Mouse (Mus musculus): Measurements from ENCODE around the gene Qpct. TPM values are rescaled to one million over a fixed set of nuclear protein-coding genes. Genes with fewer than 3 reads are reported as not detected.

Gene Qpct
- polyA plus RNA-seq, 1 experiment from 2014 or later: 8.5 TPM

DNA sequence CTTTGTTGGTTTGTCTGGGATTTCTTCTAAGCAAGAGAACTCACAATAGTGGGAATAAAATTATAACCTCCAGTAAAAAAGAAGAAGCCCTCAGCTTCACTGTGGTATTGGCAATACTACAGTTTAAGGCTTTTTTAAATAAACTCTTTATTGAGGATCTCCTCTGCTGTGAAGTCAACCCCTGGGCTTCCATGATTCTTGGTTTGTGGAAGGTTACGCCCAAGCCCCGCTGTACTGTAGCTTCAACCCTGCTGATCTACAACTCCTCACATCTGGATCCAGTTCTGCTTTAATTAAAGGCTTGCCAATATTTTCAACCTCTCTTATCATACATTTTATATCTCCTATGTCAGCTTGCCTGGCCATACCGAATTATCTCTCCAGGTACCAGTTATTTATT, 68.6 kb downstream of the Qpct start:
- no peak overlapping the region for H3K27ac ChIP-seq (ENCODE audit: low read depth, low read length)
- no peaks in the 10 kb centered on the region for H3K4me1 ChIP-seq (ENCODE audit: control insufficient read depth, insufficient read depth, low read length)
- WGBS: 79% methylated on average over 3 of the region's 3 CpGs
- H3K27me3 ChIP-seq (ENCODE audit: control insufficient read depth, insufficient read depth, low read length): no peaks in the 10 kb centered on the region
- DNase-seq (ENCODE audit: low spot score, missing footprints) (no peak), ATAC-seq (ENCODE audit: low FRiP score) (no peak)
- no peak overlapping the region for H3K4me2 ChIP-seq
- no peaks in the 10 kb centered on the region for H3K36me3 ChIP-seq (ENCODE audit: control insufficient read depth, insufficient read depth, low read length)
- no peak overlapping the region for H3K9ac ChIP-seq (ENCODE audit: low read length)
- H3K9me3 ChIP-seq (ENCODE audit: control insufficient read depth, low read length): no peaks in the 10 kb centered on the region; the same call in 1 of the 2 replicates
- H3K4me3 ChIP-seq (ENCODE audit: low read depth, low read length): no peak overlapping the region

DNA sequence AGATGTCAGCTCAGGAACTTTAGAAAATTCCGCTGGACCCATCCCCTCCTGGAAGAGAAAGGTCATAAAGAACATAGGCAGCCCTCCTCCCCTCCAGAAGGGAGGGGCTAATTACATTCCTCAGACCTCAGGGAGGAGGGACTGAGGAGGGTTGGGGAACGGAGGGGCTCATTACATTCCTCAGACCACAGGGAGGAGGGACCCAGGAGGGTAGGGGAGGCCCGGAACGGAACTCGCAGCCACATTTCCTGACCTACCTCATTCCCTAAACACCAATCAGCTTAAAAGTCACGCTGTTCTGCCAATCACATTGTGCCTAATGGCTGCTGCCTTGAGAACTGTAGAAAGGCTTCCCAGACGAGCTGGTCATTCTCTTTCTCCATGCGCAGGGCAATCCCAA, 82.0 kb downstream of the Qpct start:
- DNase-seq (ENCODE audit: low spot score, missing footprints) (no peak), ATAC-seq (ENCODE audit: low FRiP score) (no peak)
- H3K9me3 ChIP-seq (ENCODE audit: control insufficient read depth, low read length): no peaks in the 10 kb centered on the region; the same call in 1 of the 2 replicates
- no peak overlapping the region for H3K27ac ChIP-seq (ENCODE audit: low read depth, low read length)
- H3K27me3 ChIP-seq (ENCODE audit: control insufficient read depth, insufficient read depth, low read length): no peaks in the 10 kb centered on the region
- H3K36me3 ChIP-seq (ENCODE audit: control insufficient read depth, insufficient read depth, low read length): no peaks in the 10 kb centered on the region
- H3K4me1 ChIP-seq (ENCODE audit: control insufficient read depth, insufficient read depth, low read length): no peaks in the 10 kb centered on the region
- 66% methylated on average over 8 of the region's 8 CpGs for WGBS
- H3K4me3 ChIP-seq (ENCODE audit: low read depth, low read length): no peak overlapping the region
- H3K9ac ChIP-seq (ENCODE audit: low read length): no peak overlapping the region
- H3K4me2 ChIP-seq: no peak overlapping the region

DNA sequence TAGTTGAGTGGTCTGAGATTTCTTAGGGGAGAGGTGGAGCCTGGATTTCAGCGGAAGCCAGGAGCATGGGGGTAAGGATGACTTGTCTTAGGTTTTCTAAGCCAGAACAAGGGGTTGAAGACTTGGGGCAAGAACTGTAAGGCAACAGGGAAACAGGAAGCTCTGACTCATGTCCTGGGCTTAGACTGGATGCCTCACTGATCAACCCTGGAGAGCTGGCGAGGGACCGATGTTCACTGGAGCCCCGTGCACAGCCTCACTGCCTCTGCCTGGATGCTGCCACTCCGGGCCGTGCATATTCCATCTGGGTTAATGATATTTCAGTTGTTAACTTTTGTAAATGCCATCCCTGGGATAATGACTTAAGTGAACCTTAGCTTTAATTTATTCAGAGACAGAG, 84.1 kb downstream of the Qpct start:
- Histone ChIP-seq H3K36me3 (ENCODE audit: control insufficient read depth, insufficient read depth, low read length) (no peaks in the 10 kb centered on the region), H3K27me3 (ENCODE audit: control insufficient read depth, insufficient read depth, low read length) (no peaks in the 10 kb centered on the region), H3K27ac (ENCODE audit: low read depth, low read length) (no peak overlapping the region), H3K4me2 (no peak overlapping the region), H3K4me1 (ENCODE audit: control insufficient read depth, insufficient read depth, low read length) (no peaks in the 10 kb centered on the region), H3K4me3 (ENCODE audit: low read depth, low read length) (no peak overlapping the region), H3K9me3 (ENCODE audit: control insufficient read depth, low read length) (no peaks in the 10 kb centered on the region), H3K9ac (ENCODE audit: low read length) (no peak overlapping the region)
- ATAC-seq (ENCODE audit: low FRiP score) (no peak), DNase-seq (ENCODE audit: low spot score, missing footprints) (no peak)
- 94% methylated on average over 6 of the region's 6 CpGs for WGBS

DNA sequence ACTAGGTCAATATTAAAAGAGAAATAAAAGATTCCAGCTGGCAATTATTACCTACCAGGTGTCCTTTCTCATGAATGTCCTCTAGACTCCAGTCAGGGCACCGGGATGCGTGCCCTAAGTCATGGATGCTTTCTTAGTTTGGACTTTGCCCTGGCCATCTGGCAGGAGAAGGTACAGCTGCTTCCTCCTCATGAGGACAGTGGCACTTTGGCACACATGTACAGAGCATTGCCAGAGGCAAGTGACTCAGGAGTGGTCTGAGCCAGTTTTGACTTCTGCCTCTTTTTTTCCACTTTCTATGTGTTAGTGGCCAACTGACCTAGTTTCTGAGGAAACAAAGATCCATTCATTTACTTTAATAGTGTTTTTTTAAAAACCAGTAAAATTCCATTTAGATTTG, 84.7 kb downstream of the Qpct start:
- Histone ChIP-seq H3K4me2 (no peak overlapping the region), H3K27me3 (ENCODE audit: control insufficient read depth, insufficient read depth, low read length) (no peaks in the 10 kb centered on the region), H3K27ac (ENCODE audit: low read depth, low read length) (no peak overlapping the region), H3K4me1 (ENCODE audit: control insufficient read depth, insufficient read depth, low read length) (no peaks in the 10 kb centered on the region), H3K4me3 (ENCODE audit: low read depth, low read length) (no peak overlapping the region), H3K9ac (ENCODE audit: low read length) (no peak overlapping the region), H3K36me3 (ENCODE audit: control insufficient read depth, insufficient read depth, low read length) (no peaks in the 10 kb centered on the region), H3K9me3 (ENCODE audit: control insufficient read depth, low read length) (no peaks in the 10 kb centered on the region)
- WGBS: 95% methylated on average over 2 of the region's 2 CpGs
- DNase-seq (ENCODE audit: low spot score, missing footprints): no peak
- ATAC-seq (ENCODE audit: low FRiP score): no peak

Other genes starting within 250 kb of the Qpct start
- gene Heatr5b, start 216.5 kb upstream of the Qpct start, polyA plus RNA-seq (2014; fragmentation: Nextera tagmentation; extraction: Ambion mirVana): 15.5 and 17.9 TPM in 2 replicates
- gene Gpatch11, start 216.3 kb upstream of the Qpct start, polyA plus RNA-seq (2014; fragmentation: Nextera tagmentation; extraction: Ambion mirVana): 40.8 and 45.4 TPM in 2 replicates
- gene Eif2ak2, start 169.3 kb upstream of the Qpct start, polyA plus RNA-seq (2014; fragmentation: Nextera tagmentation; extraction: Ambion mirVana): 4.0 and 4.4 TPM in 2 replicates
- gene Sult6b1, start 144.9 kb upstream of the Qpct start, polyA plus RNA-seq (2014; fragmentation: Nextera tagmentation; extraction: Ambion mirVana): not detected in 2 replicates
- 121 and 126 TPM in 2 replicates for gene Cebpzos, start 135.4 kb upstream of the Qpct start, polyA plus RNA-seq (2014; fragmentation: Nextera tagmentation; extraction: Ambion mirVana)
- 63.9 and 64.8 TPM in 2 replicates for gene Cebpz, start 114.8 kb upstream of the Qpct start, polyA plus RNA-seq (2014; fragmentation: Nextera tagmentation; extraction: Ambion mirVana)
- gene Ndufaf7, start 114.8 kb upstream of the Qpct start, polyA plus RNA-seq (2014; fragmentation: Nextera tagmentation; extraction: Ambion mirVana): 53.9 and 54.2 TPM in 2 replicates
- gene Prkd3, start 31.1 kb upstream of the Qpct start, polyA plus RNA-seq (2014; fragmentation: Nextera tagmentation; extraction: Ambion mirVana): 48.0 and 48.5 TPM in 2 replicates

Measured in midbrain, embryonic 11.5 days (tissue).